ENCODE assay signal across 7 mouse cellular contexts in the genomic region with DNA sequence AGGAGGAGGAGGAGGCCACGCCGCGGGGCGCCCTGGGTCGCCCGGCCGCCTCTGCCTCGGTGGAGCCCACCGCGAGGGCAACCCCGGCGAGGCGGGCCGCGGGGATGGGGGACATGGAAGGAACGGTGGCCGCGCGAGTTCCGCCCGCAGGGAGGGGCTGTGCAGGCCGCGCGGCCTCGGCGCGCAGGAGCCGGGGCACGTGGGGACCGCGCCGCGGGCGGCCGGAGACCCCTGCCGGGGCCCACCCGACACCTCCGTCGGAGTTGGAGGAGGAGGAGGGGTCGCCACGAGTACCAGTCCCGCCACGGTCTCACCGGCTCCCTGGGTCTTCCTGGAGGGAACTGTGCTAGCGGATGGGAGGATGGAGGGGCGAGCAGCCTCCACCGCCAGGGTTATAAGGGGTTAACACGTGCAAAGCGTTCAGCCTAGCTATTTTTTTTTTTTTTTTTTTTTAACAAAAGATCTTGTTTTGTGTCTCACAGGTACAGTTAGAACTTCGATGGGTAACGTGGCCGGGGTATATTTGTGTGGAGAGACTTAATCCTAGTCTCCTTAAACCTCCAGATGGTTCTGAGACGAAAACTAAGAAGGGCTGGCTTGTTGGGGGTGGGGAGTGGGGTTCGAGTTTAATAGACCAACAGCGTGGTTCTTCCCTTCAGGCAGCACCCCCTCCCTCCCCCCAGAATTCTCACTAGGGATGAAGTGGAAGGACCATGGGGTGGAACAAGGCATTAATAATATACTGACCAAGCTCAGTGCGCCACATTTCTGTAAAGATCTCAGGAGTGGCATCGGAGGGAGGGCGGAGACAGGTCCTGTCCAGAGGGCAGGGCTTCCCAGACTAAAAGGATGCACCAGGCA. TPM values are rescaled to one million over a fixed set of nuclear protein-coding genes. Genes with fewer than 3 reads are reported as not detected.
A peak's percentile ranks its signal among the peaks of the same experiment; 100 is the strongest.
DNase-seq lines count a peak whose midpoint lies in the region; ATAC-seq and TF ChIP-seq lines count a peak whose summit lies in the region.

No protein-coding gene starts in this region.

- no peaks in the 10 kb centered on the region for H3K27me3 ChIP-seq in cerebellum, adult 2 months (ENCODE audit: control insufficient read depth, insufficient read depth, low read length)
- no peaks in the 10 kb centered on the region for H3K27me3 ChIP-seq in forebrain, embryonic 16.5 days (replicated peaks; ENCODE audit: control insufficient read depth, insufficient read depth, low read length)
- no peaks in the 10 kb centered on the region for H3K27me3 ChIP-seq in hindbrain, embryonic 15.5 days
- peaks cover 5% of the 10 kb centered on the region; the same call in 1 of the 2 replicates for H3K27me3 ChIP-seq in small intestine, adult 2 months (ENCODE audit: control insufficient read depth, insufficient read depth, low read length)

- peak overlapping the region; percentile 98 for H3K9ac ChIP-seq in forebrain, embryonic 16.5 days (replicated peaks; ENCODE audit: low read depth, low read length)
- H3K9ac ChIP-seq in hindbrain, embryonic 15.5 days = peak overlapping the region; percentile 86

- H3K27ac ChIP-seq in cerebellum, adult 2 months (ENCODE audit: insufficient read depth, low read length) = peak overlapping the region; percentile 40
- H3K27ac ChIP-seq in forebrain, embryonic 16.5 days (ENCODE audit: low read length) = peak overlapping the region; percentile 93
- H3K27ac ChIP-seq in hindbrain, embryonic 15.5 days (replicated peaks) = peak overlapping the region; percentile 99
- no peak overlapping the region; the same call in 1 of the 2 replicates for H3K27ac ChIP-seq in small intestine, adult 2 months (ENCODE audit: insufficient read depth, low read depth, low read length)

- no peaks in the 10 kb centered on the region for H3K9me3 ChIP-seq in forebrain, embryonic 16.5 days (ENCODE audit: control insufficient read depth, low read length)
- no peaks in the 10 kb centered on the region for H3K9me3 ChIP-seq in hindbrain, embryonic 15.5 days

- ATAC-seq in forebrain, embryonic 16.5 days = peak; percentile 64
- ATAC-seq in hindbrain, embryonic 15.5 days (ENCODE audit: low FRiP score, low read depth) = peak; percentile 71
- ATAC-seq in megakaryocyte-erythroid progenitor cell, adult 5-6 weeks (replicated peaks; ENCODE audit: low FRiP score, low TSS enrichment, poor library complexity, severe bottlenecking) = peak; percentile 38

- WGBS in cerebellum, adult 2 months = under 1% methylated on average over 49 of the region's 58 CpGs
- 0% methylated on average over 40 of the region's 58 CpGs for WGBS in forebrain, embryonic 16.5 days
- under 1% methylated on average over 41 of the region's 58 CpGs for whole genome bisulfite sequencing in hindbrain, embryonic 15.5 days
- WGBS in small intestine, adult 2 months = 2% methylated on average over 57 of the region's 58 CpGs

- H3K4me2 ChIP-seq in forebrain, embryonic 16.5 days (ENCODE audit: low read length) = peak overlapping the region; percentile 73
- H3K4me2 ChIP-seq in hindbrain, embryonic 15.5 days = peak overlapping the region; percentile 88

- H3K36me3 ChIP-seq in forebrain, embryonic 16.5 days (ENCODE audit: control insufficient read depth, insufficient read depth) = no peaks in the 10 kb centered on the region
- no peaks in the 10 kb centered on the region for H3K36me3 ChIP-seq in hindbrain, embryonic 15.5 days
- no peaks in the 10 kb centered on the region for H3K36me3 ChIP-seq in small intestine, adult 2 months (ENCODE audit: control insufficient read depth, insufficient read depth, low read length)

- DNase-seq in ZHBTc4 (ENCODE audit: low read depth, low spot score) = peak; percentile 63
- peak; percentile 39 to 49 for DNase-seq in cerebellum, adult 2 months
- DNase-seq in left cerebral cortex, postnatal 25 days (ENCODE audit: low spot score in 2 of 2) = peak; percentile 17 to 59

- no peak for TF ChIP-seq POLR2A in cerebellum, adult 2 months (IDR thresholded peaks at IDR 0.05; ENCODE audit: borderline replicate concordance, insufficient read depth, low read length)
- no peak for TF ChIP-seq POLR2A in small intestine, adult 2 months (IDR thresholded peaks at IDR 0.05; ENCODE audit: low read depth, low read length)

- no peak for TF ChIP-seq CTCF in cerebellum, adult 2 months (IDR thresholded peaks at IDR 0.05; ENCODE audit: borderline replicate concordance, insufficient read depth, low read depth, low read length)
- TF ChIP-seq CTCF in small intestine, adult 2 months (IDR thresholded peaks at IDR 0.05; ENCODE audit: extremely low read depth, insufficient read length, insufficient replicate concordance, low read depth, low read length) = no peak

- peaks cover 6% of the 10 kb centered on the region for H3K4me1 ChIP-seq in cerebellum, adult 2 months (ENCODE audit: control insufficient read depth, insufficient read depth, low read length)
- H3K4me1 ChIP-seq in forebrain, embryonic 16.5 days (replicated peaks; ENCODE audit: control insufficient read depth, insufficient read depth, low read length) = peaks cover 27% of the 10 kb centered on the region
- peaks cover 50% of the 10 kb centered on the region for H3K4me1 ChIP-seq in hindbrain, embryonic 15.5 days (replicated peaks)
- peaks cover 2% of the 10 kb centered on the region; the same call in 1 of the 2 replicates for H3K4me1 ChIP-seq in small intestine, adult 2 months (ENCODE audit: control insufficient read depth, insufficient read depth, insufficient read length, low read length)

- peak overlapping the region; percentile 96 for H3K4me3 ChIP-seq in cerebellum, adult 2 months (replicated peaks; ENCODE audit: insufficient read depth, low read depth, low read length)
- H3K4me3 ChIP-seq in forebrain, embryonic 16.5 days (replicated peaks; ENCODE audit: low read length) = peak overlapping the region; percentile 94
- H3K4me3 ChIP-seq in hindbrain, embryonic 15.5 days = peak overlapping the region; percentile 72
- peak overlapping the region; percentile 84 for H3K4me3 ChIP-seq in small intestine, adult 2 months (ENCODE audit: low read depth, low read length)

- intact Hi-C loops in left cerebral cortex, postnatal 25 days (cut with DNase I) = loop anchor here (1.0 to 10.0 kb wide), 4 partner anchors 53 to 309 kb away; a partner anchor contains a TSS

RNA-seq across cellular contexts. Expression of a gene that starts 0.7 kb away (rescaled TPM):
- 108 and 117 TPM in 2 replicates for polyA plus RNA-seq in cerebellum, adult 2 months (2012; rRNA removed)
- polyA plus RNA-seq in forebrain, embryonic 16.5 days (2015; fragmentation: Nextera tagmentation; extraction: Ambion mirVana) = 199 and 215 TPM in 2 replicates
- 164 and 175 TPM in 2 replicates for polyA plus RNA-seq in hindbrain, embryonic 15.5 days (2015; fragmentation: Nextera tagmentation; extraction: Ambion mirVana)
- total RNA-seq in left cerebral cortex, postnatal 25 days (2021) = 100 to 1,000 TPM; 223 to 236 TPM
- 549 and 560 TPM in 2 replicates for total RNA-seq in megakaryocyte-erythroid progenitor cell, adult 5-6 weeks (2014; fragmentation: Nextera tagmentation)
- 733 and 821 TPM in 2 replicates for total RNA-seq in megakaryocyte-erythroid progenitor cell, adult 5-6 weeks (2017)
- 0.77 and 0.99 TPM in 2 replicates for polyA plus RNA-seq in small intestine, adult 2 months (2012; rRNA removed)

RNA-seq across cellular contexts. Expression of a gene that starts 32.3 kb away (rescaled TPM):
- polyA plus RNA-seq in cerebellum, adult 2 months (2012; rRNA removed) = 13.4 and 17.5 TPM in 2 replicates
- 24.4 and 25.3 TPM in 2 replicates for polyA plus RNA-seq in forebrain, embryonic 16.5 days (2015; fragmentation: Nextera tagmentation; extraction: Ambion mirVana)
- polyA plus RNA-seq in hindbrain, embryonic 15.5 days (2015; fragmentation: Nextera tagmentation; extraction: Ambion mirVana) = 54.9 and 68.2 TPM in 2 replicates
- total RNA-seq in left cerebral cortex, postnatal 25 days (2021) = 10 to 100 TPM; 35.1 to 35.6 TPM
- total RNA-seq in megakaryocyte-erythroid progenitor cell, adult 5-6 weeks (2014; fragmentation: Nextera tagmentation) = 0.31 TPM in 1 of 2 replicates, not detected in the other
- total RNA-seq in megakaryocyte-erythroid progenitor cell, adult 5-6 weeks (2017) = 1.5 and 5.7 TPM in 2 replicates
- polyA plus RNA-seq in small intestine, adult 2 months (2012; rRNA removed) = 27.1 and 31.8 TPM in 2 replicates

Comparison
In these comparisons a context has a peak if more than half of its experiments do, and no peak if none do; other contexts are left out.
1. RNA of a gene that starts 0.7 kb away (polyA plus RNA-seq): 199 to 215 TPM in forebrain, embryonic 16.5 days, 164 to 175 TPM in hindbrain, embryonic 15.5 days and 108 to 117 TPM in cerebellum, adult 2 months; 0.77 to 0.99 TPM in small intestine, adult 2 months; every median in the first group is over 10 times any median in the second.
2. Peak in every context shown above with its lines, with median percentiles within 50 percentile points of each other: DNase-seq, H3K4me3 ChIP-seq and ATAC-seq.